10 mouse cellular contexts compared by ENCODE assay signal in the genomic region with DNA sequence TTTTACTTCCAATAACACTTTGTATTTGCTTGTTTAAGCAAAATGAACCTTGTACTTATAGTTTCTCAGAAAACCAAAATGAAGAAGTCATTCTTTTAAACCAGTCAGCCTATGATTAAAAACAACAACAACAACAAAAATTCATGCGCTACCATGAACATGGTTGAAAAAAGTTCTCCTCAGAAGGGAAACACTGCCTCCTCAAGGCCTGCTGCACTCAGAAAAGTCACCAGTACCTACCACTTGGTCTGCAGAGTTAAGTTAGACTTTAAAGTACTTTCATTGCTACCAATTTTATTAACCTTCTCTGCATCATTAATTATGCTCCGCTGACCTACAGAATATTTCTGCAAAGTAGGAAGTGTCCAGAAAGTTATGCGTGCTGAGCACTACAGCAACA. TPM values are rescaled to one million over a fixed set of nuclear protein-coding genes. Genes with fewer than 3 reads are reported as not detected.
A peak's percentile ranks its signal among the peaks of the same experiment; 100 is the strongest.
DNase-seq lines count a peak whose midpoint lies in the region; ATAC-seq lines count a peak whose summit lies in the region.
"Had no signal": no experiment of that assay in that cellular context is flagged by ENCODE, and none has a peak within 500 bp of the region (broad histone marks: within the 10 kb centered on the region; RNA-seq: fewer than 3 reads in every experiment).

No protein-coding gene starts in this region.

- H3K27me3 ChIP-seq in heart, embryonic 15.5 days, result no peaks in the 10 kb centered on the region
- no peaks in the 10 kb centered on the region for H3K27me3 ChIP-seq in lung, embryonic 15.5 days
- no peaks in the 10 kb centered on the region for H3K27me3 ChIP-seq in embryonic facial prominence, embryonic 15.5 days

- H3K27ac ChIP-seq in heart, embryonic 15.5 days, result 0 out of 2 replicates have a peak overlapping the region, but pooled peaks have one; percentile 100
- no peak overlapping the region for H3K27ac ChIP-seq in lung, embryonic 15.5 days
- no peak overlapping the region for H3K27ac ChIP-seq in embryonic facial prominence, embryonic 15.5 days (replicated peaks)

- H3K36me3 ChIP-seq in heart, embryonic 15.5 days, result no peaks in the 10 kb centered on the region
- no peaks in the 10 kb centered on the region for H3K36me3 ChIP-seq in lung, embryonic 15.5 days
- no peaks in the 10 kb centered on the region for H3K36me3 ChIP-seq in embryonic facial prominence, embryonic 15.5 days

- no peak for DNase-seq in heart, postnatal 4 days
- DNase-seq in lung, postnatal 25 days (ENCODE audit: low spot score), result no peak
- DNase-seq in naive thymus-derived CD4-positive, alpha-beta T cell, adult 2 months (ENCODE audit: low read depth), result peak; percentile 47
- DNase-seq in ovary, postnatal 36 days (ENCODE audit: low spot score), result no peak
- DNase-seq in cerebellum, adult 8-10 months, result no peak
- DNase-seq: left cerebral cortex, postnatal 4 days; right cerebral cortex, postnatal 25 days had no signal

- peak overlapping the region; percentile 36; the same call in 1 of the 2 replicates for H3K9ac ChIP-seq in heart, embryonic 15.5 days
- no peak overlapping the region for H3K9ac ChIP-seq in lung, embryonic 15.5 days
- H3K9ac ChIP-seq in embryonic facial prominence, embryonic 15.5 days, result no peak overlapping the region

- H3K4me2 ChIP-seq in heart, embryonic 15.5 days, result peak overlapping the region; percentile 87
- H3K4me2 ChIP-seq in lung, embryonic 15.5 days, result peak overlapping the region; percentile 53; the same call in 1 of the 2 replicates
- 0 out of 2 replicates have a peak overlapping the region, but pooled peaks have one; percentile 86 for H3K4me2 ChIP-seq in embryonic facial prominence, embryonic 15.5 days (replicated peaks)

- H3K4me3 ChIP-seq in heart, embryonic 15.5 days, result peak overlapping the region; percentile 74; the same call in 1 of the 2 replicates
- H3K4me3 ChIP-seq in lung, embryonic 15.5 days, result no peak overlapping the region
- no peak overlapping the region for H3K4me3 ChIP-seq in embryonic facial prominence, embryonic 15.5 days (replicated peaks)

- no peaks in the 10 kb centered on the region for H3K9me3 ChIP-seq in heart, embryonic 15.5 days (replicated peaks)
- no peaks in the 10 kb centered on the region for H3K9me3 ChIP-seq in lung, embryonic 15.5 days
- H3K9me3 ChIP-seq in embryonic facial prominence, embryonic 15.5 days (replicated peaks), result no peaks in the 10 kb centered on the region

- no peak for ATAC-seq in heart, embryonic 15.5 days (replicated peaks; ENCODE audit: insufficient number of reproducible peaks, insufficient read depth, low FRiP score, low read depth)
- ATAC-seq in lung, embryonic 15.5 days (ENCODE audit: borderline replicate concordance, extremely low read depth, low FRiP score, low TSS enrichment), result no peak
- no peak for ATAC-seq in embryonic facial prominence, embryonic 15.5 days (ENCODE audit: insufficient number of reproducible peaks, low FRiP score, low TSS enrichment, low read depth)

- H3K4me1 ChIP-seq in heart, embryonic 15.5 days (replicated peaks), result peaks cover 47% of the 10 kb centered on the region
- H3K4me1 ChIP-seq in lung, embryonic 15.5 days, result peaks cover 32% of the 10 kb centered on the region
- peaks cover 30% of the 10 kb centered on the region for H3K4me1 ChIP-seq in embryonic facial prominence, embryonic 15.5 days

- WGBS in heart, embryonic 15.5 days, result 85% methylated on average over 3 of the region's 3 CpGs
- 87% methylated on average over 3 of the region's 3 CpGs for WGBS in lung, embryonic 15.5 days
- WGBS in embryonic facial prominence, embryonic 15.5 days, result 87% methylated on average over 3 of the region's 3 CpGs

RNA-seq across cellular contexts. Expression of a gene that starts 2.6 kb away (rescaled TPM):
- polyA plus RNA-seq in heart, embryonic 15.5 days (2015; fragmentation: Nextera tagmentation; extraction: Ambion mirVana), result 41.4 and 51.0 TPM in 2 replicates
- total RNA-seq in heart, postnatal 4 days (2021), result 10 to 100 TPM; 88.9 to 90.8 TPM
- 61.7 and 70.2 TPM in 2 replicates for polyA plus RNA-seq in lung, embryonic 15.5 days (2015; fragmentation: Nextera tagmentation; extraction: Ambion mirVana)
- 71.0 and 74.5 TPM in 2 replicates for polyA plus RNA-seq in embryonic facial prominence, embryonic 15.5 days (2015; fragmentation: Nextera tagmentation; extraction: Ambion mirVana)

RNA-seq across cellular contexts. Expression of a gene that starts 47.3 kb away (rescaled TPM):
- polyA plus RNA-seq in heart, embryonic 15.5 days (2015; fragmentation: Nextera tagmentation; extraction: Ambion mirVana), result 57.9 and 80.6 TPM in 2 replicates
- total RNA-seq in heart, postnatal 4 days (2021), result 10 to 100 TPM; 35.5 to 36.4 TPM
- polyA plus RNA-seq in lung, embryonic 15.5 days (2015; fragmentation: Nextera tagmentation; extraction: Ambion mirVana), result 62.1 and 73.1 TPM in 2 replicates
- 73.0 and 80.9 TPM in 2 replicates for polyA plus RNA-seq in embryonic facial prominence, embryonic 15.5 days (2015; fragmentation: Nextera tagmentation; extraction: Ambion mirVana)
